Mouse (Mus musculus): ENCODE results near the gene Bcl9l.

The Bcl9l gene

DNA sequence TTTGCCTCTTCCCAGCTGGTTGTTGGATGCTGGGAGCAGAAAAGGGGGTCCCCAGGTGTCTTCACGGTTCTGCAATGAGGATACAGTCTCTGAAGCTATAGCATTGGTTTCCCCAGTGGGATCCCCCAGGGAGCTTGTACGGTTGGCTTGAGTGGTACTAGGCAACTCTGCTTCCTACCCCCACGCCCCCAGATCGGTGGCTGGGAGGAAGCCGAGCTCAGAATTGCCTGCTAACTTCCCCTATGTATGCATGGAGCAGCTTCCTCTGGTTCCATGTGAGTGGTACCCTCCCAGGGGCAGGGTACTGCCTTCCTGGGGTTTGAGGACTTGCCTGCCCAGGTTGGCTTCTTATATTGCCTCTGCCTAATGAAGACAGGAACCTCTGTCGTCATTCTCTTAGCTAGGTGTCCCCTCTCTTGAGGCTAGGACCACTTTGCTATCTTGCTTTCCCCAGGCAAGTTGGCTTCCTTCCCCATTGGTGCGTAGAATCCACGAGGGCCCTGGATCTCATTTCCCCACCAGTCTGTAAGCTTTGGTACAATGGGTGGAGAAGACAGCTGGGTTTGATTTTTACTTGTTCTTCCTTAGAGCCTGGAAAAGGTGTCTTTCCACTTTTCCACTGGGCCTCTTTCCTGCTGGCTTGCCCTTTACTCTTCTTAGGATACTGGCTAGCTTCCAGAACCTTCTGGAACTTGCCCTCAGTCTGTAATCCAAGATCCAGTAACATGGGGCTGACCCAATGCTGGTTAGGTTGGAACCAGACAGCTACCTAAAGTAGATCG, 29.5 kb downstream of the Bcl9l start:
- DNase-seq (ENCODE audit: low read depth), result no peak

DNA sequence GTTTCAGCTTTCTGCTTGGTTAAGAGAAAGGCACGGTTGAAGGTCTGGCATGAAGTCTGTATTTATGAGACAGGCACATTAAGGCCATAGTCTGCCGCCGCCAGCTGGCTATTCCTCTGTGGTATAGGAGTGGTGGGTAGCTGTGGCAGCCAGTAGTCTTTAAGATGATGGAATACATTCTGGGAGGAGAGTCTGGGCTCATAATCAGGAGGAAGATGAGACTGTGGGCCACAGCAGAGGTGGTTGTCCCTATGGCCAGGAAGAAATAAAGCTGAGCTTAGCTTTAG, 30.0 kb downstream of the Bcl9l start:
- DNase-seq (ENCODE audit: low read depth), result no peak

GRCm38 (mm10) chr9:44513121-44513520, 30.5 kb downstream of the Bcl9l start:
- DNase-seq (ENCODE audit: low read depth), result no peak

- no peak for DNase-seq (ENCODE audit: low read depth)
Observed at GRCm38 (mm10) chr9:44513610-44514009, 31.0 kb downstream of the Bcl9l start.

DNA sequence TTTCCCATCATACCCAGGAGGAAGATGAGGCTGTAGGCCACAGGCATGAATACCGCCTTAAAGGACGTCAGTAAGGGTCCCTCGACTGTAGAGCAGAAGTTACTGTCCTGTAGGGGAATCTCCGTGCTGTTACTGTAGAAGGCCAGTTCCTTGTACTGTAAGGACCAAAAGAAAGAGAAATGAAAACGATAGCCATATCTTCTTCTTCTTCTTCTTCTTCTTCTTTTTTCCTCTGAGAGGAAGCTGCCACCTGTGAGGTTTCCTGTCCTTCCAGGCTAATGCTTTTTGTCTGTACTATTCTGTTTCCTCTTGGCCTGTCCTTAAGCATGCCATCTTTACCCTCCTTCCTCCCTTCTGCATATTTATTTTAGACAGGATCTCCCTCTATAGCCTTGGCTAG, 31.5 kb downstream of the Bcl9l start:
- DNase-seq (ENCODE audit: low read depth), result no peak

DNA sequence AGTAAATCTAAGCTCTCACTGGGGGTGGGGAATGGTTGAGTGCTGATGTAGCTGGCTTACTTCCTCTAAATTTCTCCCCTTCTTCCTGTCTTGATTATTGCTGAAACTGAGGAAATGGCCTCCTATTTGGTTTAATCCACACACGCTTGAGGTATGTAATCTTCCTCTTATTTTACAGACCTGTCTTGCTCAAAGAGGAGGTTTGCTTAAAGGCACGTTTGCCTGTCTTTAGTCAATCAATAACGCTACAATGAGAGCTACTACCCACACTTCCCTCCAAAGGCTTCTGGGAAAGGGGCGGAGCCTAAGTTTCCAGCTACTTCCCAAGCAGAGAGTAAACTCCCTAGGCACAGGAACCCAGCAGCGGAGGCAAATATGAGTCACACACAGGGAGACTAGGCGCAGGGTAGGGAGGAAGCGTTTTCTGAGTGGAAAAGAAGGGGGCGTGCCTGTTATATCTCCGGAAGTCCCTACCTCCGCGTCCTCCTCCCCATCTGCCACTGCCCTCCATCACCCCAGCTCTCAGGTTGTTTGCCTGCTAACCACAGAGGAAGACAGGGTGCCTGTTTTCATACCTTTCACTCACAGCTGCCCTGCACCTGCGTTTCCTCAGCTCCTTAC, 32.6 kb downstream of the Bcl9l start:
- peak; percentile 53 for DNase-seq (ENCODE audit: low read depth)

DNA sequence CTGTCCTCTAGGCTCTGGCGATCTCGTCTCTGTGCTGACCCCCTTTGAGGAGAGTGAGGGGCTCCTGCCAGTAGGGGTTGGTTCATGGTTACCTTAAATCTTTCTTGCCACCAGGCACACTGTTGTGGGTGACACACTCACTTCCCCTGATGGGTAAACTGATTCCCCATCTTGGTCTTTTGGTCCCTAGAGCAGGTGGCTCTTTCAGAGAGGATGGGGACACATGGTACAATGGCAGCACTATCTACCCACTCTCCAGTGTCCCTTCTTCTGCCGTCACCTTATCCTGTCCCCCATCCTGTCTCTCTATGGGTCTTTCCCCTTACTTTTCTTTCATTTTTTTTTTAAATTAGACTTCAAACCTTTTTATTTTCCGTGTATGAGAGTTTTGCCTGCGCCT, 33.3 kb downstream of the Bcl9l start:
- DNase-seq (ENCODE audit: low read depth), result no peak

- no peak for DNase-seq (ENCODE audit: low read depth)
Observed at GRCm38 (mm10) chr9:44517368-44517767, 34.7 kb downstream of the Bcl9l start.

- no peak for DNase-seq (ENCODE audit: low read depth)
Observed at GRCm38 (mm10) chr9:44518068-44518467, 35.4 kb downstream of the Bcl9l start.

DNA sequence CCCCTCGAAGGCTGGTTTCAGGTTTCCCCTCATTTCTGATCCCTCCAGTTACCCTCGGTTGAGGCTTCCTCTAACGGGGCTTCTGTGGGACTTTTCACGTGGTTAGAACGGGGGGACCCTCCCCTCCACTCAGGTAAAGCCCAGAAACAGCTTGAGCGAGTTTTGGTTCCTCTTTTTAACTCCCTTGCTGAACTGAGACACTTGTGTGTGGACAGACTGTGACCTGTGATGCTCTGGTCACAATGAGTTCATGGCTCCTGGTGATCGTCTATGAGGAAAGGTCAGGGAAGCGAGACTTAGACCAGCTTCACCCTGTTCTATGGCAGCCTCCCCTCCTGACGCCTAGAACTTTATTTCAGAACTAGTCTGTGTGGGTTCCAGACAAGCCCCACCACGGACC, 39.3 kb downstream of the Bcl9l start:
- DNase-seq (ENCODE audit: low read depth), result no peak

DNA sequence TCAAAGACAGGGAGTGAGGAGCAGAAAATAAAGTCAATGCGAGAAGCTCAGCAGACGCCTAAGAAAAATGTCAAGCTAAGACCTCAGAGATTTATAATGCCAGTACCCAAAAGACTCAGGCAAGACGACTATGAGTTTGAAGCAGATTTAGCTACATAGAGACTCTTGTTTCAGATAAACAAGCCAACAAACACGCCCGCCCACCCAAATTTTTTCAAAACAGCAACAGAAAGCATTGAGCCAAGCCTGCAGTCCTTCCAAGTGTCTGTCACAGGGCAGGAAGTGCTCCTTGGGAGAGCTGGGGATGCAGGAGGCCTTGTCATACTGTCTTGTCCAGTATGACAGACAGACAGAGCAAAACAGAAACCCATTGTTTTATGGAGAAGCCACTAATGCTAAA, 41.1 kb downstream of the Bcl9l start:
- no peak for DNase-seq (ENCODE audit: low read depth)

- no peak for DNase-seq (ENCODE audit: low read depth)
Observed at GRCm38 (mm10) chr9:44524235-44524826, 41.7 kb downstream of the Bcl9l start.

- DNase-seq (ENCODE audit: low read depth), result no peak
Observed at GRCm38 (mm10) chr9:44525001-44525400, 42.4 kb downstream of the Bcl9l start.

GRCm38 (mm10) chr9:44525589-44525988, 43.0 kb downstream of the Bcl9l start:
- DNase-seq (ENCODE audit: low read depth), result no peak

DNA sequence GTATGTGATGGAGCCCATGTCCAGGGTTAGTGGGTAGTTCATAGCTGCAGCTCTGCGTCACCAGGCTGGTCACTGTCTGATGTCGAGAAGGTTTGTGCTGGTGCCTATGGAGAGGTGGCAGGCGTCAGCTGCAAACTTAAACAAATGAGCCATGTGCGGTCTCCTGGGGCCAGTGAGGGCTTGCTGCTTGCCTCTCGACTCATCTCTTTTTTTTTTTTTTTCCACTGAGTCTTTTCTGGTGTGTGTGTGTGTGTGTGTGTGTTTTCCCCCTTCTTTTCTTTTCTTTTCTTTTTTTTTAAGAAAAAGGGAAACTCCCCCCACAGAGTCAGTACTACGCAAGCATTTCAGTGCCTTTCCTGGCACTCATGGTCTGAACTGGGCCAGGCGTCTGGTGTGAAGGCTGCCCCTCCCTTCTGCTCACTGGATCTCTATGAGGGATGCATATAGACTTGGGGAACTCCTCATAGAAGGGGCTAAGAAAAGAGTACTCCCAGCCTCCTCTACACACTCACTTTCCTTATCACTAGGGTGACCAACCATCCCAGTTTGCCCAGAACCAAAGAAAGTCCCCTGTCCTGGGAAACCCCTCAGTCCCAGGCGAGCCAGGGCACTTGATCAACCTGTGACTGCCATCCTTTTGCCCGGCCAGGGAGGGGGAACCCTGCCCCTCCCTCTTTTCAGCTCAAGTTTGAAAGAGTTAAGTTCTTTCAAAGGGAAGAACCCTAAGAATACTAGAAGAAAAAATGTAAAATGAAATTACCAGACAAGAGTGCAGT, 43.9 kb downstream of the Bcl9l start:
- no peak for DNase-seq (ENCODE audit: low read depth)

DNA sequence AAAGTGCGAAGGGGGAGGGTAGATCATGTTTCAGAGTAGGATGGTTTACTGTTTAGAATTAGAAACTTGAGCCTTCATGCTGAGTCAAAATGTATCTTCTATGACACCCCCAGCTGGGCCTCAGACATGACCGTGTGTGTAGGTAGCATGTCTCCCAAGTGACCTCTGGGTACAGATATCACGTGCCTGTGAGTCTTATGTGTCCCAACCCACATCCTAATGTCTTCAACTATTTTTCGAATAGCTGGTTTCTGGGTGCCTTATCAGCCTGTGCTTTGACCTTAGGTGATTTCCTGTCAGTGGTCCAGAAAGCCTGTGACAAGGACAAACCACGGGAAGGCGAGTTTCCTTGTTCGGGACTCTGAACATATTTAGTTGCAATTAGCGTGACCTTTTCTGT, 45.7 kb downstream of the Bcl9l start:
- no peak for DNase-seq (ENCODE audit: low read depth)

DNA sequence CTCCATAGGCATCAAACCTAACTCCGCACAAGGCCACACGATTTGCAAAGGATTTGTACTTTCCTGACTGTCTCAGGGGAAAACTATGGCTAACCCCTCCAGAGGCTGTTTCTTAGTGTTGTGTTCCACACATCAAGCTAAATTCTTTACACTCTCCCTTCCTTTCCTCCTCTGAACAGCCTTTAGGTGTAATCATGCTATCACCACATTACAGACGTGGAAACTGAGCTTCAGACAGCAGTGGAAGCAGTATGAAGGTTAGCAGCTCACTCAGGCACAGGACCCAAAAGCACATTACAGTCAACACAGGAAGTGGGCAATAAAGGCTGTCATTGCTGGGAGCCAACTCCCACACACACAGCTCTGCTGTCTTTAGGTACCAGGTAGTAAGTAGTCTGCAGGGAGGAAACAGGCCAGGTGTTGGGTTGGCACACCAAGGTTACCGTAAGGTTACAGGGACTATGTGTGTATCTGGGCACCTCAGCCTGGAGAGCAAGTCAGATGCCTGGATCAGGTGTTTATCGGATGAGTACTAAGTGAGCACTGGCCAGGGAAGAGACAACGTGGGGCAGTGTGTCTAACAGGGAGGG, 50.5 kb downstream of the Bcl9l start:
- no peak for DNase-seq (ENCODE audit: low read depth)

- no peak for DNase-seq (ENCODE audit: low read depth)
Observed at GRCm38 (mm10) chr9:44537625-44538301, 55.1 kb downstream of the Bcl9l start.

GRCm38 (mm10) chr9:44539816-44540421, 57.3 kb downstream of the Bcl9l start:
- DNase-seq (ENCODE audit: low read depth), result no peak

GRCm38 (mm10) chr9:44540676-44541075, 58.1 kb downstream of the Bcl9l start:
- DNase-seq (ENCODE audit: low read depth), result no peak

DNA sequence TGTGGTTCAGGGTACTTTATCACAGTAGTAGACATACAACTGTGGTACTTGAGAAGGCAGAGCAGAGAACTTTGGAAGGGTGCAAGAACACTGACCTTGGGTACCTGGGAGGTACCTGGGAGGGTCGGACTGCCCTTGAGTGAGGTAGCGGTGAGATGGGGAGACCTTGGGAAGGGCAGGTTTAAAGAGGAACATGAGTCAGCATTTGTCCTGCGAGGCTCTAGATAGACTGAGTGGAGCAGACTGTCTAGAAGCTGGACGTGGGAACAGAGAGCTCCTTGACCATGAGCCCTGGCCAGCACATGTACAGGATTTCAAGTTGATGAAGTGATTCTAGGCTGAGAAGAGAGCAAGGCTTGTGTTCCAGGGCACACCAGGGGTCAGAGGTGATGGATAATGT, 59.7 kb downstream of the Bcl9l start:
- DNase-seq (ENCODE audit: low read depth), result no peak

DNA sequence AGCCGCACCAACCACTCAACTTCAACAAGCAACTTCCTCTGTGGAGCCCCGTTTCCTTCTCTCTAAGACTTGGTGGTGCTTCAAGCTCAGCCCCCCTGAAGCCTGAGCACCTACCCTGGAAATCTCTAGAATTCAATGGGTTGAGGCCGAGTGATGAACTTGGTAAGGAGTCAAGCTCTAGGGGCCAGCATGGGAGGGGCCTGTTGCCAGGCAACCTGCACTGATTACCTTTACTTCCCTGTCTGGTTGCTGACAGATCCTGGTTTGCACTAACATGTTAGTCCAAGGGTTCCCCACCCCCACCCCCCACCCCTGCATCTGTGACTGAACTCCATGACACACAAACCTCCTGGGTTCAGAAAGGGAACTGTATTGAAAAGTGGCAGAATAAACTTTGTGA, 62.4 kb downstream of the Bcl9l start:
- DNase-seq (ENCODE audit: low read depth), result no peak
